Mouse (Mus musculus): ENCODE measurements around the gene Fmnl3. TPM values are rescaled to one million over a fixed set of nuclear protein-coding genes. Genes with fewer than 3 reads are reported as not detected.

The Fmnl3 gene
- polyA plus RNA-seq, 1 experiment from 2014 or later: 14.0 TPM

DNA sequence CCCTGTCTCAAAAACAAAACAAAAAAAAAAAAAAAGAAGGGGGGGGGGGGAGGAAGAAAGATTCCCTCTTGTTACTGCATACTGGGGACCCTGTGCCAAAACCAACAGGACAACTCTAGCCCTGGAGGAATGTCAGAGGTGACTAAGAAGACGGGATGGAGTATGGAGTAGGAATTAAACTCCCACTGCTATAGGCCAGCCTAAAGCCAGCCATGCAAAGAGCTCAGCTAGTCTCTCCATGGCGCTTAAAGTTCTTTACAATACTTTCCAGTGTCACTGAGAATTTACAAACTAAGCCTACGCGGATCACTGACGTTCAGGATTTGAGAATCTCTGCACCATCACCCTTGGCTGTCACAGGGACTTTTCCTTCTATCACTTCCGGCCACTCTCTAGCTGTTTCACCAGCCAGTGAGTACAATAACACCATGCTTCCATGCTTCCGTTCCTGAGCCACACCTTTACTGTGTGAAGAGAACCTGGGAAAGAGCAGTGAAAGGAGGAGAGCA is 6.2 kb downstream of the Fmnl3 start:
- Histone ChIP-seq H3K4me1 (replicated peaks) (peaks cover 27% of the 10 kb centered on the region), H3K9ac (no peak overlapping the region), H3K27me3 (no peaks in the 10 kb centered on the region), H3K27ac (peak overlapping the region; percentile 60), H3K36me3 (no peaks in the 10 kb centered on the region), H3K4me3 (no peak overlapping the region), H3K9me3 (replicated peaks) (no peaks in the 10 kb centered on the region), H3K4me2 (no peak overlapping the region)
- ATAC-seq (replicated peaks; ENCODE audit: insufficient number of reproducible peaks, insufficient read depth, low FRiP score, low read depth): no peak
- 55% methylated on average over 7 of the region's 7 CpGs for WGBS

DNA sequence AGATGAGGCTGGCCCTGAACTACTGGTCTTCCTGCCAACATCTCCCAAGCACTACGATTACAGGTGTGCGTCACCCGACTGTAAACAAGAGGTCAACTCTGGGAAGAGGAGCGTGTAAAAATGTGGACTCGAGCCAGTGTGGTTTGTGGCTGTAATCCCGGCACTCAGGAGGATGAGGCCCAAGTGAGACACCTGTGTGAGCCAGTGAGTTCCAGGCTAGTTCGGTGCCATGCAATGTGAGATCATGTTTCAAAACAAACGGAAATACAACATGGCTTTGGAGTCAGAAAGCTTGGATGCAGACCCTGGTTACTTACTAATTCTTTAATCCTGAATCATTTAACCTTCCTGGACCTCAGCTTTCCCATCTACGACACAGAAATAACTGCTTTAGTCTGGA is 11.3 kb downstream of the Fmnl3 start:
- no peaks in the 10 kb centered on the region for H3K27me3 ChIP-seq
- peaks cover 40% of the 10 kb centered on the region for H3K4me1 ChIP-seq (replicated peaks)
- H3K9ac ChIP-seq: no peak overlapping the region
- no peak overlapping the region for H3K27ac ChIP-seq
- H3K36me3 ChIP-seq: no peaks in the 10 kb centered on the region
- H3K4me2 ChIP-seq: no peak overlapping the region
- H3K9me3 ChIP-seq (replicated peaks): no peaks in the 10 kb centered on the region
- no peak overlapping the region for H3K4me3 ChIP-seq
- no peak for ATAC-seq (replicated peaks; ENCODE audit: insufficient number of reproducible peaks, insufficient read depth, low FRiP score, low read depth)
- 83% methylated on average over 9 of the region's 9 CpGs for WGBS

DNA sequence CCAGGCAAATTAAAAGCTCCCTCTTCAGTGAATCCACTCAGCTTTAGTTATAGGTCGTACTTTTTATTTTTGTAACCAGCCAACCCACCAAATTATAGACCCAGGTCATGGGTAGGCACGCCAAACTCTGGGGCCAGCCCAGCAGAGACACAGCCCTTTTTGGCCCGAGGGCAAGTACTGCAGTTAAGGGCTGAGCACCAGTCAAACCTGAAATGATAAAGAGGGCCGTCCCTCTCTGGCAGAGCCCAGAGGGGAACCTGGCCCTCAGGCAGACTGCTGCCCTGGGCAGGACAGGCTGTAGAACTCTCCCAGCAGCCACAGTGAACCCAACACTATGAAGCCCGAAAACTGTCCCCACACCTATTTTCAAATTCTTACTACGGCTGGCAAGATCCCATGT is 13.8 kb downstream of the Fmnl3 start:
- Histone ChIP-seq H3K4me2 (no peak overlapping the region), H3K36me3 (no peaks in the 10 kb centered on the region), H3K9me3 (replicated peaks) (no peaks in the 10 kb centered on the region), H3K4me1 (replicated peaks) (peaks cover 53% of the 10 kb centered on the region), H3K9ac (no peak overlapping the region; the same call in 1 of the 2 replicates), H3K27ac (peak overlapping the region; percentile 68), H3K27me3 (no peaks in the 10 kb centered on the region), H3K4me3 (no peak overlapping the region)
- 51% methylated on average over 6 of the region's 6 CpGs for WGBS
- ATAC-seq (replicated peaks; ENCODE audit: insufficient number of reproducible peaks, insufficient read depth, low FRiP score, low read depth): peak; percentile 28; the same call in 1 of the 2 replicates

DNA sequence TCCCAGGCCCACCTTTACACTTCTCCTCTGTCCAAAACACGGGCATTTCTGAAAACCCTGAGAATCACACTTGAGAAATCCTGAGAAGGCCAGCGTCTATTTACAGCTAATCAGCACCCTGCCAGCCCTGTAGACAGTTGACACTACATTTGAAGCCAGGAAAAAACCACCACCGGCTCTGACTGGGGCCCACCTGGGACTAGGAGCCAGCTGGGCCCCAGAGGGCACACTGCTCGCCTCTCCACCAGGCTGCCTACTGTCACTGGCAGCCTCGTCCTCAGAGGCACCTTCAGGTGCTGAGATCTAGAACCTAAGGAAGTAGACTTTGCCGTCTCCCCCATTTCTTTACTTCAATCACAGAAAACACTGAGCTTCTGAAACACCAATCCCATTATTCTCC is 14.6 kb downstream of the Fmnl3 start:
- H3K9ac ChIP-seq: 0 out of 2 replicates have a peak overlapping the region, but pooled peaks have one; percentile 18
- H3K27ac ChIP-seq: peak overlapping the region; percentile 46
- H3K4me1 ChIP-seq (replicated peaks): peaks cover 53% of the 10 kb centered on the region
- no peak overlapping the region for H3K4me2 ChIP-seq
- H3K27me3 ChIP-seq: no peaks in the 10 kb centered on the region
- WGBS: 38% methylated on average over 6 of the region's 6 CpGs
- no peaks in the 10 kb centered on the region for H3K36me3 ChIP-seq
- no peaks in the 10 kb centered on the region for H3K9me3 ChIP-seq (replicated peaks)
- H3K4me3 ChIP-seq: no peak overlapping the region
- ATAC-seq (replicated peaks; ENCODE audit: insufficient number of reproducible peaks, insufficient read depth, low FRiP score, low read depth): no peak

DNA sequence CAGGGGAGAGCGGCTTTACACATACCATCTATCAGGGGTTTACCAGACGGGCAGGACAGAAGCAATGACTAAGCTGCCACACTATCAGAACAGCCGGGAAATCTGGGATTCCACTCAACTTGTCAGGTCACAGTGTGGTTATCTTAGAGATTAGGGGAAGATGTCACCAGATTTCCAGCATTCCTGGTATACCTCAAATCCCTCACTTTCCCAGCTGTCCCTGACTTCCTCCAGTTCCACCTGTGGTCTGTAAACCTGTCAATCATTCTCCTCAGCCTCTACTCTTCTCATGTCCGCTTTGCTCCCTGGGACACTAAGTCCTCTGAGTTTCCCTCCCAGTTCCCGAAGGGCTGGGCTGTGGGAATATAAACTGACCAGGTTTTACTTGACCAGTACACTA is 18.0 kb downstream of the Fmnl3 start:
- H3K27ac ChIP-seq: no peak overlapping the region; the same call in 1 of the 2 replicates
- H3K4me2 ChIP-seq: no peak overlapping the region
- no peak for ATAC-seq (replicated peaks; ENCODE audit: insufficient number of reproducible peaks, insufficient read depth, low FRiP score, low read depth)
- no peak overlapping the region for H3K9ac ChIP-seq
- peaks cover 57% of the 10 kb centered on the region for H3K4me1 ChIP-seq (replicated peaks)
- H3K36me3 ChIP-seq: no peaks in the 10 kb centered on the region
- H3K9me3 ChIP-seq (replicated peaks): no peaks in the 10 kb centered on the region
- H3K4me3 ChIP-seq: no peak overlapping the region
- WGBS: 33% methylated on average over 5 of the region's 5 CpGs
- no peaks in the 10 kb centered on the region for H3K27me3 ChIP-seq

DNA sequence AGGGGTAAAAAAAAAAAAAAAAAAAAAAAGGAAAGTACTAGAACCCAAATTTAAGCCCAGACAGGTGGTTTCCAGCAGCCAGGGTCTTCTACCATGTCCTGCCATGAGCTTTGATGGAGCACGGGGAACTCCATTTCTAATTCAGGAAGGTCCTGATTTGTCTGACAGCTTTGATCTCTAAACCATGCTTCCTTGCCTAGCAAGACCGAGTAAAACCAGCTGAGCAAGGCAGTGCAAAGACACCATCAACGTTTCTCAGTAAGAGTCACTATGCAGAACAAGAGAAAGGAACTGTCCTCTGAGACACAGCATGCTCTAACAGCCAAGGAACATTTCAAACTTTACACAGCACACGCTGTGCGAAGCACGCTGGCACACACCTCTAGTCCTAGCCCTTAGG is 18.7 kb downstream of the Fmnl3 start:
- ATAC-seq (replicated peaks; ENCODE audit: insufficient number of reproducible peaks, insufficient read depth, low FRiP score, low read depth): no peak
- no peak overlapping the region for H3K4me2 ChIP-seq
- no peak overlapping the region for H3K27ac ChIP-seq
- WGBS: 62% methylated on average over 6 of the region's 6 CpGs
- H3K4me3 ChIP-seq: no peak overlapping the region
- no peak overlapping the region for H3K9ac ChIP-seq
- peaks cover 51% of the 10 kb centered on the region for H3K4me1 ChIP-seq (replicated peaks)
- H3K27me3 ChIP-seq: no peaks in the 10 kb centered on the region
- no peaks in the 10 kb centered on the region for H3K36me3 ChIP-seq
- no peaks in the 10 kb centered on the region for H3K9me3 ChIP-seq (replicated peaks)

DNA sequence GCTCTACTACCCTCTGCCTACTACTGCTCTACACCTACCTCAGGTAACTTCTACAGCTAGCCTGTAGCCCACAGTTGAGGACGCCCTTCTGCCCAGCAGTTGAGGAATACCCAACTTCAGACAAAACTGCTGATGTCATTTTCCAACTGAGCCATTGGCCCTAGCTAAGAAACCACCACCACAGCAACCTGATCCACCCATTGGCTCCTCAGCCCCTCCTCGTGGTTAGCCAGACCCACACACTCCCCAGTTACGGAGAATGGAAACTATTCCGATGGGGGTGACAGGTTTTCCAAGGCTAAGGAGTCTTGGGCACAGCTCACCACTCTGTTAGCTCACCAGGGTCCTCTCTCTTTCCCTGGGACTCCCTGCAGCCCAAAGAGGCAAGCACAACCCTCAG is 25.3 kb downstream of the Fmnl3 start:
- Histone ChIP-seq H3K27me3 (no peaks in the 10 kb centered on the region), H3K27ac (peak overlapping the region; percentile 90), H3K36me3 (no peaks in the 10 kb centered on the region), H3K4me3 (no peak overlapping the region), H3K9me3 (replicated peaks) (no peaks in the 10 kb centered on the region), H3K9ac (no peak overlapping the region), H3K4me1 (replicated peaks) (peaks cover 62% of the 10 kb centered on the region), H3K4me2 (no peak overlapping the region)
- WGBS: 48% methylated on average over 4 of the region's 4 CpGs
- no peak for ATAC-seq (replicated peaks; ENCODE audit: insufficient number of reproducible peaks, insufficient read depth, low FRiP score, low read depth)

DNA sequence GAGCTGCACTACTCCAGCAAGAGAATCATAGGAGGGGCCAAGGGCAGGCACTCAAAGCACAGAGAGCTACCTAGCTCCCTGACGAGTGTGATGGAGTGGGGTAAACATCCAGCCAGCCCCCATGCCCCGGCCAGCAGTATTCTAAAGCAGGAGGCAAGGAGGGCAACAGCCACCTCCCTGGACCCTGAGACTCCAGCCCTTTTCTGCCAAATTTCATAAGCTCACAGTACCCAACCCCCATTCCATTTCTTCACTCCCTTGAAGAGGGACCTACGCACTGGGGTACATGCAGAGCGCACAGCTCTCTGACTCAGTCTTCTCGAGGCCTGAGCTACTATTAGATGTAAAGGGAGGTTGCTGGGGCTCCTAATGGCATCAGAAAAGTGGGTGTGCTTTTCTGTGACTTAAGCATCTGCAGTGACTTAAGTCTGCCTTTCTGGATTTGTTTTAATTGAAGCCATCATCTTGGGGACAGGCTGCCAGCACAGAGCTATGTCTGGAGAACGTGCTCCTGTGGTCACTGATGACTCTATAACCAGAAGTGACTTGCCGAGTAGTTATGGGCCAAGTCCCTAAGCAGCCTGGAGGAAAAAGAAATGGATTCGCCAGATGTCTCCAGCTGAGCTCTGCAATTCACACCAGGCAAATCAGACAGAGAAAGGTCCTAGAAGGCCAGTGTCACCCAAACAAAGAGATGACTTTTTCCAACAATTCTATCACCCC is 26.0 kb downstream of the Fmnl3 start:
- Histone ChIP-seq H3K4me1 (replicated peaks) (peaks cover 64% of the 10 kb centered on the region), H3K4me3 (no peak overlapping the region), H3K4me2 (peak overlapping the region; percentile 44; the same call in 1 of the 2 replicates), H3K36me3 (no peaks in the 10 kb centered on the region), H3K9me3 (replicated peaks) (no peaks in the 10 kb centered on the region), H3K9ac (peak overlapping the region; percentile 22; the same call in 1 of the 2 replicates), H3K27ac (peak overlapping the region; percentile 90), H3K27me3 (no peaks in the 10 kb centered on the region)
- 0 out of 2 replicates have a peak, but pooled peaks have one; percentile 11 for ATAC-seq (replicated peaks; ENCODE audit: insufficient number of reproducible peaks, insufficient read depth, low FRiP score, low read depth)
- 48% methylated on average over 8 of the region's 8 CpGs for WGBS

DNA sequence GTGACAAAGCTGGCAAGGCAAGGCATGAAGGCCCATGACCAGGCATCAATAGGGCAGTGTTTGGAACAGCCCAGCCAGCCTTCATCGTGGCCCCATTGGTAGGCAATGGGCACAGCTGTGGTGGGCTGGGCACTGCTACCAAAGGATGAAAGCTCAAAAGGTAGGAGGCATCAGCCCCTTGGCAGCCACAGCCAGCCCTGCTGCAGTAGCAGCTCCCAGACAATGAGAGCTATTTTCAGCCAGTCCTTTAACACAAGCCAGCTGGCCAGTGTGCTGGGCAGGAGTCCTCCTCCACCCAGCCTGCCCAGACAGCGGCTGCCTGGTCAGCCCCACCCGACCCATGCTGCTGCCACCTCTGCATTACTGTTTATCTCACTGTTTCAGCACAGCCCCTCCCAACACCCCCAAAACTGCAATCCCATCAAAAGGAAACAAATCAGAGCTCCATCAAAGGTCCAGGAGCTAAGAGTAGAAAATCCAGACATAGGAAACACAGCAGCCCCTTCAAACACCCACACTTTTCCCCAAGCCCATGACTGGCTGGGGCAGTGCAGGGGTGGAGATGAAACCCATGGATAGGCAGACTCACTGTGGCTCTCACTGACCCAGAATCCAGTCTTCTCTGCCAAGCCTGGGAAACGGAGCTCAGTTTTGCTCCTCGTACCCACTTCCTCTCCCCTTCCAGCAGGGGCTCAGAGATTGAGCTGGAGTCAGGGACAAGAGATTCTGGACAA is 26.7 kb downstream of the Fmnl3 start:
- H3K4me3 ChIP-seq: no peak overlapping the region
- peak; percentile 79 for ATAC-seq (replicated peaks; ENCODE audit: insufficient number of reproducible peaks, insufficient read depth, low FRiP score, low read depth)
- WGBS: 18% methylated on average over 5 of the region's 5 CpGs

DNA sequence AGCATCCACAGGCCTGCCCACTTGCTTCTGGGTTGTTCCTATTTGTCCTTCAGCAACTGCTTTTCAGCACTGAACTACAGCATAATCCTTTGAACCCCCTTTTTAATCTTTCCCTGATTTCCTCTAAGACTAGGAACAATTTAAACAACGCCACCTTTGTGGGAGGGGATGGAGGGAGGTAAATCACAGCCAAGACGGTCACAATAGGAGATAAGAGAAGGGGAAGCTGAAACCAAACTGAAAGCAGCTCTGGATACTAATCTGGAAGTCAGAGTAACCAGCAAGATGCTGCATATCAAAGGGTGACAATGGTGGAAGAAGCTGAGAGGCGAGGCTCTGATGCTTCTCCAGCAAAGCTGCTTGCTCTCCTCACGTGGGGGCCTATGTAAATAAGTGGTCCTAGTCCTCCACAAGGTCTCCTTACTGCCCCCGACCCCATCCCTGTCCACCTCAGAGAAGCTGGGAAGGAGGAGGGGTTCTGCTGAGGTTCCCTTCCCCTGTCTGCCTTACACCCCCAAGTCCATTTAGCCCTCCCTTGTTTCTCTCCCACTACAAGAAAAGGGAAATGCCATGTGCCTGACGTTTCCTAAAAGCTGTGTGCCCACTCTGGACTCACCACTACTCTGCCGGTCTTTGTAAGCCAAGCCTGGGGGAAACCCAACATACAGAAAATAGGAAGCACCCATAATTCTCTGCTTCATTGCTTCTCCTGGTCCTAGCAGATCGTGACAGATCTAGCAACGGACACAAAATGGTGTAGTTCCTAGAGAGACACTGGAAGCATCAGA is 27.9 kb downstream of the Fmnl3 start:
- H3K36me3 ChIP-seq: no peaks in the 10 kb centered on the region
- H3K4me1 ChIP-seq (replicated peaks): peaks cover 72% of the 10 kb centered on the region
- H3K9me3 ChIP-seq (replicated peaks): no peaks in the 10 kb centered on the region
- H3K4me3 ChIP-seq: no peak overlapping the region
- H3K27me3 ChIP-seq: no peaks in the 10 kb centered on the region
- ATAC-seq (replicated peaks; ENCODE audit: insufficient number of reproducible peaks, insufficient read depth, low FRiP score, low read depth): no peak
- peak overlapping the region; percentile 44 for H3K4me2 ChIP-seq
- H3K9ac ChIP-seq: peak overlapping the region; percentile 2; the same call in 1 of the 2 replicates
- WGBS: 46% methylated on average over 9 of the region's 9 CpGs
- peak overlapping the region; percentile 90 for H3K27ac ChIP-seq

More for the DNA sequence above, 26.7 kb downstream of the Fmnl3 start:
- H3K27me3 ChIP-seq: no peaks in the 10 kb centered on the region
- H3K9ac ChIP-seq: 0 out of 2 replicates have a peak overlapping the region, but pooled peaks have one; percentile 28
- H3K4me2 ChIP-seq: peak overlapping the region; percentile 44
- H3K27ac ChIP-seq: peak overlapping the region; percentile 90
- no peaks in the 10 kb centered on the region for H3K36me3 ChIP-seq
- H3K9me3 ChIP-seq (replicated peaks): no peaks in the 10 kb centered on the region
- H3K4me1 ChIP-seq (replicated peaks): peaks cover 69% of the 10 kb centered on the region

DNA sequence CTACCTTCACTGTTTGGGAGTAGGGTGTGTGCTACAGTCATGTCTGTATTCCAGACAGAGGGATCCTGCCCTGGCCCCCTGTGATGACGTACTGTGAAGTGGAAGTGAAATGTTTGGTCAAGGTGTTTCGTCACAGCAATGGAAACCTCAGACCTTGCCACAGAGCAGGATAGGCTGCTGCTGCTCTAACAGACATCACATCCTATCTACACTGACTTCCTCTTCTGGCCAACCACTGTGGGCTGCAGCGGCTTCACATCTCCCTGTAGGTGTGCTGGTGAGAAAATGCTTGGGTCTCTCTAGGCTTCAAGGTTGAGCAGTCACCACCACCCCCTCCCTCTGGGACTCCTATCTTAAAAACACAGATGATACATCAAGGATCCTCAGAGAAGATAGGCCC is 29.2 kb downstream of the Fmnl3 start:
- WGBS: 66% methylated on average over 3 of the region's 3 CpGs
- no peaks in the 10 kb centered on the region for H3K9me3 ChIP-seq (replicated peaks)
- no peak for ATAC-seq (replicated peaks; ENCODE audit: insufficient number of reproducible peaks, insufficient read depth, low FRiP score, low read depth)
- no peak overlapping the region for H3K9ac ChIP-seq
- peaks cover 82% of the 10 kb centered on the region for H3K4me1 ChIP-seq (replicated peaks)
- no peaks in the 10 kb centered on the region for H3K27me3 ChIP-seq
- no peaks in the 10 kb centered on the region for H3K36me3 ChIP-seq
- H3K4me3 ChIP-seq: no peak overlapping the region
- H3K27ac ChIP-seq: peak overlapping the region; percentile 90
- no peak overlapping the region for H3K4me2 ChIP-seq
